In the genomic region with DNA sequence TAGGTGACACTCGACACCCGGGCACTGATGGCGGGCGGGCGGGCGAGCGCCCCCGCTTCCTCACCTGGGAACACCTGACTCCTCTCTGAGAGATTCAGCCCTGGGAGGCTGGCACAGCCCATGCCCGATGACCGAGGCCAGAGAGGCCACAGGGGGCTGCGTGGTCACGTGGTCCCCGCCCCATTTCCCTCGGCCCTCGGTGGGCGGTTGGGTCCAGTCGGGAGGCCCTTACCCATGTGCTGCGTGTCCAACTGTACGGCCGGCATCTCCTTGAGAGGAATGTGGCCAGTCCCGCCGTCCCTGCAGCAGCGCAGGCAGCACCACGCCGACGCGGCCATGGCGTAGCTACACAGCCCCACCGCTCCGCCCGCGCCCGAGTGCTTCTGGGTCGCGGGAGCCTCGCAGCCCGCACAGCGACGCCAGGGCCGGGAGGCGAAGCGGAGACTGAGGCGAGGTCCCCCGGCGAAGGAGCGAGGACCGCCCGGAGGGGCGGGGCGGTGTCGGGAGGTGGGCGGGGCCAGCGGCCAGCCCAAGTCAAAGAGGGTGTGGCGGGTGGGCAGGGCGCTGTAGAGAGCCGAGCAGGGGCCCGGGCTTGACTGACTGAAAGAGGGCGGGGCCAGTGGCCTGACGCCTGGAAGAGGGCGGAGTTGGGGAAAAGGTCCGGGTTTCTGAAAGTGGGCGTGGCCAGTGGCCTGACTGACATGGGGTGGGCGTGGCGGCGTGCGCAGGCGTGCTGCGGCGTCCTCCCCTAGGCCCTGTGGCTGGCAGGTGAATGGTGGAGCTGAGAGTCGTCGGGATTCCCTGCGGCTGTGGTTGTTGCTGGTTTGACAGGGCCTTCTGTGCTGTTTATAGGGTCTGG, we compare ENCODE assay signal across 8 mouse cellular contexts. TPM values are rescaled to one million over a fixed set of nuclear protein-coding genes. Genes with fewer than 3 reads are reported as not detected.
DNase-seq lines count a peak whose midpoint lies in the region; ATAC-seq lines count a peak whose summit lies in the region.

Spryd7 (minus strand) TSS at position 598 of the 859 bp plus-strand sequence.

- intact Hi-C loops in left cerebral cortex, postnatal 10 days (cut with DNase I), result loop anchor here (5.0 kb wide), 2 partner anchors 91 to 901 kb away; partner anchors contain the start of gene Gucy1b2

- peak; percentile 98 for DNase-seq in adipocyte (ENCODE audit: low spot score)
- DNase-seq in embryo, embryonic 10 days (ENCODE audit: low spot score), result peak; percentile 98
- peak; percentile 95 for DNase-seq in gastrocnemius, postnatal 10 days
- peak; percentile 97 to 99 for DNase-seq in left cerebral cortex, postnatal 10 days (ENCODE audit: extremely low spot score in 1 of 2, low spot score in 2 of 2)
- peak; percentile 98 for DNase-seq in right cerebral cortex, postnatal 25 days
- peak; percentile 97 for DNase-seq in urinary bladder, postnatal 4 days (ENCODE audit: low spot score in 2 of 2)

- ATAC-seq in inflammation-experienced regulatory T-cells, adult 6 months, result peak; percentile 90
- ATAC-seq in megakaryocyte-erythroid progenitor cell, adult 5-6 weeks (replicated peaks; ENCODE audit: low FRiP score, low TSS enrichment, poor library complexity, severe bottlenecking), result peak; percentile 92

RNA-seq across cellular contexts. Expression of gene Spryd7, which starts in this region (rescaled TPM):
- 10 to 100 TPM; 38.3 to 41.9 TPM for total RNA-seq in gastrocnemius, postnatal 10 days (2021)
- 10 to 100 TPM in 1 of 3 experiments, 1 to 10 TPM in 2; 7.4 to 11.5 (median 7.7) TPM for polyA plus RNA-seq in inflammation-experienced regulatory T-cells, adult 6 months (2017; shearing (Covaris generic))
- total RNA-seq in left cerebral cortex, postnatal 10 days (2021), result 10 to 100 TPM; 44.6 to 48.5 TPM
- 8.6 and 10.7 TPM in 2 replicates for total RNA-seq in megakaryocyte-erythroid progenitor cell, adult 5-6 weeks (2014; fragmentation: Nextera tagmentation)
- total RNA-seq in megakaryocyte-erythroid progenitor cell, adult 5-6 weeks (2017), result 16.1 and 24.0 TPM in 2 replicates

Comparison
In these comparisons a context has a peak if more than half of its experiments do, and no peak if none do; other contexts are left out.
1. Peak in every context shown above with its lines: DNase-seq and ATAC-seq.